Mouse (Mus musculus) G1E (cell line): ENCODE data around the gene Gm7534.

Experiments
- CTCF ChIP-seq: IDR thresholded peaks from 2 replicates; pipeline ENCODE4 v1.5.1; 2012; ENCODE audit warnings: low read depth, low read length, inconsistent platforms, mixed read lengths
- GATA1 ChIP-seq: IDR thresholded peaks from 2 replicates; pipeline ENCODE4 v1.6.1; 2012; ENCODE audit warnings: borderline replicate concordance, low read length, inconsistent platforms, mixed read lengths
- GATA2 ChIP-seq: IDR thresholded peaks from 2 replicates; pipeline ENCODE4 v1.6.1; 2012; ENCODE audit warnings: low read depth, low read length, inconsistent platforms, borderline replicate concordance
- POLR2AphosphoS5 ChIP-seq: IDR thresholded peaks from 2 replicates; pipeline ENCODE4 v1.6.1; 2012; ENCODE audit warnings: low read depth, low read length, inconsistent platforms; ENCODE audit not compliant: insufficient replicate concordance
- TAL1 ChIP-seq: conservative IDR thresholded peaks from 2 replicates; pipeline ENCODE4 v1.6.1; 2012; ENCODE audit warnings: low read depth, low read length, inconsistent platforms, mixed read lengths

- TF ChIP-seq CTCF: no peak
- TF ChIP-seq TAL1: no peak
- TF ChIP-seq GATA1: no peak
- no peak for TF ChIP-seq POLR2AphosphoS5
- no peak for TF ChIP-seq GATA2
Measured at GRCm38 (mm10) chr4:134202904-134203303, at the start of gene Gm7534.
